Mouse (Mus musculus): ENCODE results near the gene Zbtb22. TPM values are rescaled to one million over a fixed set of nuclear protein-coding genes. Genes with fewer than 3 reads are reported as not detected.
"Not testable (repeated sequence)": the region's sequence is repeated elsewhere in the genome, so short reads cannot be mapped to it uniquely, and the experiment has no call there.

The Zbtb22 gene
- total RNA-seq (2014; rRNA removed; ENCODE audit: low replicate concordance): 29.1 and 42.9 TPM in 2 replicates
- 10.1 and 12.0 TPM in 2 replicates for polyA plus RNA-seq (2015; fragmentation: Nextera tagmentation; extraction: Ambion mirVana)

- under 1% methylated on average over 31 of the region's 34 CpGs for WGBS
- ATAC-seq (ENCODE audit: insufficient read depth, low read depth): peak; percentile 92
- peak within 1 kb of the TSS; percentile 72 for H3K27ac ChIP-seq (ENCODE audit: low read depth)
- H3K9me3 ChIP-seq (replicated peaks; ENCODE audit: control insufficient read depth, low read length): no peaks in the 10 kb centered on the region
- TF ChIP-seq CTCF (IDR thresholded peaks at IDR 0.05; ENCODE audit: low read depth) (no peak), EP300 (IDR thresholded peaks at IDR 0.05; ENCODE audit: low read depth) (peak; percentile 86)
- H3K36me3 ChIP-seq (replicated peaks; ENCODE audit: control insufficient read depth, insufficient read depth, low read length): peaks cover 41% of the 10 kb centered on the region
- H3K4me3 ChIP-seq (ENCODE audit: low read depth, low read length): peak within 1 kb of the TSS; percentile 74
- no peaks in the 10 kb centered on the region for H3K27me3 ChIP-seq (ENCODE audit: control insufficient read depth, insufficient read depth, low read length)
- peak; percentile 100 for DNase-seq (ENCODE audit: low spot score)
- peak within 1 kb of the TSS; percentile 69 for H3K4me2 ChIP-seq (ENCODE audit: low read depth, low read length)
- H3K9ac ChIP-seq (replicated peaks; ENCODE audit: low read depth, low read length): peak within 1 kb of the TSS; percentile 73
- H3K4me1 ChIP-seq (ENCODE audit: control insufficient read depth, insufficient read depth): peaks cover 5% of the 10 kb centered on the region; the same call in 1 of the 2 replicates
Observed at GRCm38 (mm10) chr17:33915671-33916250, at the start of gene Zbtb22, which contains the start of gene Tapbp. Gene Zbtb22 (plus strand): TSS chr17:33915904. Gene Tapbp (plus strand): TSS chr17:33915899.

- H3K4me2 ChIP-seq (ENCODE audit: low read depth, low read length); H3K27me3 ChIP-seq (ENCODE audit: control insufficient read depth, insufficient read depth, low read length); ATAC-seq (ENCODE audit: insufficient read depth, low read depth); H3K9me3 ChIP-seq (replicated peaks; ENCODE audit: control insufficient read depth, low read length); H3K9ac ChIP-seq (replicated peaks; ENCODE audit: low read depth, low read length); DNase-seq (ENCODE audit: low spot score); H3K27ac ChIP-seq (ENCODE audit: low read depth); H3K4me1 ChIP-seq (ENCODE audit: control insufficient read depth, insufficient read depth); H3K4me3 ChIP-seq (ENCODE audit: low read depth, low read length): not testable (repeated sequence)
- WGBS: 83% methylated on average over 1 of the region's 12 CpGs
- H3K36me3 ChIP-seq (replicated peaks; ENCODE audit: control insufficient read depth, insufficient read depth, low read length): peaks cover 16% of the 10 kb centered on the region; the same call in 1 of the 2 replicates
Observed at GRCm38 (mm10) chr17:33873537-33873936, 42.2 kb upstream of the Zbtb22 start, which contains the start of gene Gm7029. Gene Gm7029 (plus strand): TSS chr17:33873837.

- no peaks in the 10 kb centered on the region for H3K4me1 ChIP-seq (ENCODE audit: control insufficient read depth, insufficient read depth)
- DNase-seq (ENCODE audit: low spot score): no peak
- H3K4me3 ChIP-seq (ENCODE audit: low read depth, low read length): no peak overlapping the region
- peaks cover 17% of the 10 kb centered on the region; the same call in 1 of the 2 replicates for H3K36me3 ChIP-seq (replicated peaks; ENCODE audit: control insufficient read depth, insufficient read depth, low read length)
- H3K4me2 ChIP-seq (ENCODE audit: low read depth, low read length): no peak overlapping the region
- no peak overlapping the region for H3K9ac ChIP-seq (replicated peaks; ENCODE audit: low read depth, low read length)
- no peak overlapping the region for H3K27ac ChIP-seq (ENCODE audit: low read depth)
- H3K27me3 ChIP-seq (ENCODE audit: control insufficient read depth, insufficient read depth, low read length): no peaks in the 10 kb centered on the region
- 80% methylated on average over 11 of the region's 11 CpGs for WGBS
- ATAC-seq (ENCODE audit: insufficient read depth, low read depth): no peak
- H3K9me3 ChIP-seq (replicated peaks; ENCODE audit: control insufficient read depth, low read length): no peaks in the 10 kb centered on the region
- no peak for TF ChIP-seq CTCF (IDR thresholded peaks at IDR 0.05; ENCODE audit: low read depth)
- TF ChIP-seq EP300 (IDR thresholded peaks at IDR 0.05; ENCODE audit: low read depth): no peak
Observed at GRCm38 (mm10) chr17:33874411-33874810, 41.3 kb upstream of the Zbtb22 start.

- not testable (repeated sequence) for H3K4me2 ChIP-seq (ENCODE audit: low read depth, low read length)
- H3K36me3 ChIP-seq (replicated peaks; ENCODE audit: control insufficient read depth, insufficient read depth, low read length): peaks cover 17% of the 10 kb centered on the region; the same call in 1 of the 2 replicates
- WGBS: 76% methylated on average over 5 of the region's 5 CpGs
Observed at GRCm38 (mm10) chr17:33875797-33876196, 39.9 kb upstream of the Zbtb22 start.

GRCm38 (mm10) chr17:33884320-33884719, 31.4 kb upstream of the Zbtb22 start:
- not testable (repeated sequence) for DNase-seq (ENCODE audit: low spot score); H3K9ac ChIP-seq (replicated peaks; ENCODE audit: low read depth, low read length); ATAC-seq (ENCODE audit: insufficient read depth, low read depth); H3K9me3 ChIP-seq (replicated peaks; ENCODE audit: control insufficient read depth, low read length); H3K4me3 ChIP-seq (ENCODE audit: low read depth, low read length); H3K4me2 ChIP-seq (ENCODE audit: low read depth, low read length); H3K27ac ChIP-seq (ENCODE audit: low read depth); H3K27me3 ChIP-seq (ENCODE audit: control insufficient read depth, insufficient read depth, low read length); H3K4me1 ChIP-seq (ENCODE audit: control insufficient read depth, insufficient read depth)
- 94% methylated on average over 8 of the region's 11 CpGs for WGBS
- H3K36me3 ChIP-seq (replicated peaks; ENCODE audit: control insufficient read depth, insufficient read depth, low read length): peaks cover 14% of the 10 kb centered on the region

More at GRCm38 (mm10) chr17:33875797-33876196, 39.9 kb upstream of the Zbtb22 start:
- not testable (repeated sequence) for ATAC-seq (ENCODE audit: insufficient read depth, low read depth); H3K4me1 ChIP-seq (ENCODE audit: control insufficient read depth, insufficient read depth); H3K27me3 ChIP-seq (ENCODE audit: control insufficient read depth, insufficient read depth, low read length); H3K4me3 ChIP-seq (ENCODE audit: low read depth, low read length); H3K9me3 ChIP-seq (replicated peaks; ENCODE audit: control insufficient read depth, low read length); DNase-seq (ENCODE audit: low spot score); H3K27ac ChIP-seq (ENCODE audit: low read depth); H3K9ac ChIP-seq (replicated peaks; ENCODE audit: low read depth, low read length)
- TF ChIP-seq CTCF (IDR thresholded peaks at IDR 0.05; ENCODE audit: low read depth): peak; percentile 33; the same call in 1 of the 2 replicates

GRCm38 (mm10) chr17:33887802-33888201, 27.9 kb upstream of the Zbtb22 start:
- H3K27ac ChIP-seq (ENCODE audit: low read depth); ATAC-seq (ENCODE audit: insufficient read depth, low read depth); H3K9ac ChIP-seq (replicated peaks; ENCODE audit: low read depth, low read length); H3K4me3 ChIP-seq (ENCODE audit: low read depth, low read length); H3K4me2 ChIP-seq (ENCODE audit: low read depth, low read length); DNase-seq (ENCODE audit: low spot score); H3K36me3 ChIP-seq (replicated peaks; ENCODE audit: control insufficient read depth, insufficient read depth, low read length); H3K27me3 ChIP-seq (ENCODE audit: control insufficient read depth, insufficient read depth, low read length); H3K9me3 ChIP-seq (replicated peaks; ENCODE audit: control insufficient read depth, low read length); H3K4me1 ChIP-seq (ENCODE audit: control insufficient read depth, insufficient read depth): not testable (repeated sequence)
- 35% methylated on average over 2 of the region's 2 CpGs for WGBS

GRCm38 (mm10) chr17:33888230-33888629, 27.5 kb upstream of the Zbtb22 start:
- not testable (repeated sequence) for H3K27ac ChIP-seq (ENCODE audit: low read depth); H3K9me3 ChIP-seq (replicated peaks; ENCODE audit: control insufficient read depth, low read length); H3K27me3 ChIP-seq (ENCODE audit: control insufficient read depth, insufficient read depth, low read length); ATAC-seq (ENCODE audit: insufficient read depth, low read depth); H3K9ac ChIP-seq (replicated peaks; ENCODE audit: low read depth, low read length); H3K4me1 ChIP-seq (ENCODE audit: control insufficient read depth, insufficient read depth); H3K4me3 ChIP-seq (ENCODE audit: low read depth, low read length); H3K36me3 ChIP-seq (replicated peaks; ENCODE audit: control insufficient read depth, insufficient read depth, low read length); DNase-seq (ENCODE audit: low spot score)
- 0 out of 2 replicates have a peak overlapping the region, but pooled peaks have one; percentile 57 for H3K4me2 ChIP-seq (ENCODE audit: low read depth, low read length)

- not testable (repeated sequence) for H3K4me1 ChIP-seq (ENCODE audit: control insufficient read depth, insufficient read depth); H3K27me3 ChIP-seq (ENCODE audit: control insufficient read depth, insufficient read depth, low read length); DNase-seq (ENCODE audit: low spot score); H3K36me3 ChIP-seq (replicated peaks; ENCODE audit: control insufficient read depth, insufficient read depth, low read length); H3K9me3 ChIP-seq (replicated peaks; ENCODE audit: control insufficient read depth, low read length)
- peak overlapping the region; percentile 59; the same call in 1 of the 2 replicates for H3K27ac ChIP-seq (ENCODE audit: low read depth)
- H3K9ac ChIP-seq (replicated peaks; ENCODE audit: low read depth, low read length): peak overlapping the region; percentile 63
- under 1% methylated on average over 38 of the region's 44 CpGs for WGBS
- peak overlapping the region; percentile 74 for H3K4me2 ChIP-seq (ENCODE audit: low read depth, low read length)
- peak; percentile 13 for ATAC-seq (ENCODE audit: insufficient read depth, low read depth)
- peak overlapping the region; percentile 77 for H3K4me3 ChIP-seq (ENCODE audit: low read depth, low read length)
Observed at GRCm38 (mm10) chr17:33889941-33890532, 25.7 kb upstream of the Zbtb22 start.

Measured in heart, postnatal 0 days (tissue).